Mouse (Mus musculus): ENCODE data around the gene Scml4.

- TF ChIP-seq POLR2A (IDR thresholded peaks at IDR 0.05; ENCODE audit: control insufficient read depth, low read depth, low read length) (no peak), CTCF (IDR thresholded peaks at IDR 0.05; ENCODE audit: control insufficient read depth, insufficient read depth, insufficient replicate concordance, low read depth, low read length) (no peak)
These were observed 33.7 kb downstream of the Scml4 start for GRCm38 (mm10) chr10:42893857-42894256.
